Mouse (Mus musculus) urinary bladder, postnatal 36 days (tissue): Measurements from ENCODE around the gene Gnb3.

Experiments
- DNase-seq, 2 experiments: peaks; one replicate each; pipeline ENCODE4 v3.0.0; 2022; ENCODE audit warnings: low spot score in 2 of 2, mixed read lengths in 1 of 2

Gene Gnb3

DNA sequence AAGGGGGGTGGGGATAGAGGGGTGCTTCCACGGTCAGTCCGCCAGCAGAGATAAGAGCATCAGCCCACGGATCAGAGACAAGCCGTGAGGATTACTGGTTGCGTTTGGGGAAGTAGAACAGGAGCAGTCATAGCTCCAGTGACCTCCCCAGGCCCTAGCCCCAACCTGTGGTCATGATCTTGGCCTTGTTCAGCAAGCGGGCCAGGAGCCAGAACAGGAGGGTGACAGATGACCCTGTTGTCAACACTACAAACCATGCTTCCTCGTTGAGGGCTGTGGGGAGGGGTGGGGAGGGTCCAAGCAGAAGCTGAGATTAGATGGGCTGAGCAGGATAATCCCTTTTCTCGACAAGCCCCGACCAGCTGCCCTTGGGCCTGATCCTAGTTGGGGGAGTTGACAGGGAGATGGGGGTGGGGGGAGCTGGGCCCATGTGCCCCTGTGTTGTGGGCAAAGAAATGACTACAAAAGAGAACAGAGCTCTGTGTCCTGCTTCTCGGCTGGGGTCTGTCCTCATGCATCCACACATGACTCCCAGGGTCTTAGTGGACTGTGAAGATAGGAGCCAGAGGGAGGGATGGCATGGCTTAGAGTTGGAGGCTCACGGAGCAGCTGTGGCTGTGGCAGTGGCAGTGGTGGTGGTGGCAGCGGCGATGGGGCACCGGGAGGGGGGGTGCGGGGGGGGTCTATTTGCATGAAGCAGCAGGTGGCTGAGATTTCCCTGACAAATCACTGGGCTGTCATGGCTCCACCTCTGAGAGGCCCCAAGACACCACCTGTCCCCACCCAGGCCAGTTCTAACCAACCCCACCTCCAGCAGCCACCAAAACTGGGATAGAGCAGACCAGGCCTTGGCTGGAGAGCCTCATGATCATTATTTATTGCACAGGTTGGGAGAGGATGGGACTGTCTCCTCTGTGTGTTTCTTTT lies at the start of gene Gnb3:
Gnb3 (minus strand) TSS at position 35 of the 927 bp plus-strand sequence.
- DNase-seq, result no peak

DNA sequence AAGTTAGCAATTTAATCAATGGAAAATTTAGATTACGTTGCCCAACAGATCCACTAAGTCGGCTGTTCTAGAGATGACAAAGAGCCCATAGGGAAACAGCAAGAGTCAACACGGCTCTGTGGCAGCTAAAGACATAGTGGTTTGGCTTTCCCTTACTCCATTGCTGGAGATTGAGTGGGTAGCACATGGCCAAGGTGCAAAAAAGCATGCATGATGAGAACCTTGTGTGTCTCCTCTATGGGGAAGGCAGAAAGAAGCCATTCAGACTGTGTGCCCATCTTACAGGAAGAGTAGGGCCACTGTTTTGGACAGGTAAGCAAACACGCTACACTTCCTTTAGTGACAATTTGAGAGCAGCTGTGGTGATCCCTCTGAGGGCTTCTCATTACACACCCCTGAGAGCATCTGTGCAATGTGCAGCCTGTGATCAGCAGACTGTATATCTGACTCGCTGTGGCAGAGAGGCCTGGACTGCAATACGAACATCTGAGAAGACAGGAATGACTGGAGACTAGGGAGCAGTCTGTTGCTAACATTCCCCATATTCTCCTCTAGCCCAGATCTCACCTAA lies 48.6 kb upstream of the Gnb3 start:
- DNase-seq, result no peak

DNA sequence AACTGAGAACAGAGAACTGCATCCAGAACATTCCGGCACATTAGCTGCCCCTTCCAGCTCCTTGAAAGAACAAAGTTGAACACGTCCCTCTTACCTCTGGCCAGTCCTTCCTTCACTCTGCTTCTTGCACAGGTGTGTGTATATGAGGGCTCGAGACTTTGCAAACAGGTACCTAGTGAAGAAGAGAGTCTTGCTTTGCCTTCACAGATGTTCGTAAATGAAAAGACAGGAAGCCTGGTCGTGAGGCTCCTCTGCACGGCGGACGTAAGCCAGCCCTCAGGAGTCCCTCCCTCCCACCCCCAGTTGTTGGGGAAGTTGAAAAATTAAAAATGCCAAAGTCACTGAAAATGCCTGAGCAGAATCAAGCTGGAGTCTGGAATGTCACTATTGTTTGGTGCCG lies 47.9 kb upstream of the Gnb3 start, which contains the start of gene Cd4:
Cd4 (minus strand) TSS at position 236 of the 400 bp plus-strand sequence.
- DNase-seq, result no peak

DNA sequence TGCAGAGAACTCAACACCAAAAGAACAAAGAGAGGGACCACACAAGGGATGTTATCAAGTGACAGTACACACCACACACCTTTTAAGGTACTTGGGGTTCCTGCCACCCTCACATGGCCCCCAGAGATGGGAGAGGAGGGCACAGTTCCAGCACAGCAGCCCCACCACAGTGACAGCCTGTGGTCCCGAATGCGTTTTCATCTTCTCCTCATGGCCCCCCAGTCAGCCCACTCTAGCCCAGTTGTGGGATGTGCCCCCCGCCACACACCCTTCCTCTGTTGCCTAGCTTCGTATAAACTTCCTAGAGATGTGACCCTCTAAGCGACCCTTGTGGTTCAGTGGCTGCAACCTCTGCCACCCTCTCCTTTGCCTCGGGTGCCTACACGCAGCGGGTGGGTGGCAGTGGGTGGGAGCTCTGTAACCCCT lies 45.9 kb upstream of the Gnb3 start:
- DNase-seq, result no peak

DNA sequence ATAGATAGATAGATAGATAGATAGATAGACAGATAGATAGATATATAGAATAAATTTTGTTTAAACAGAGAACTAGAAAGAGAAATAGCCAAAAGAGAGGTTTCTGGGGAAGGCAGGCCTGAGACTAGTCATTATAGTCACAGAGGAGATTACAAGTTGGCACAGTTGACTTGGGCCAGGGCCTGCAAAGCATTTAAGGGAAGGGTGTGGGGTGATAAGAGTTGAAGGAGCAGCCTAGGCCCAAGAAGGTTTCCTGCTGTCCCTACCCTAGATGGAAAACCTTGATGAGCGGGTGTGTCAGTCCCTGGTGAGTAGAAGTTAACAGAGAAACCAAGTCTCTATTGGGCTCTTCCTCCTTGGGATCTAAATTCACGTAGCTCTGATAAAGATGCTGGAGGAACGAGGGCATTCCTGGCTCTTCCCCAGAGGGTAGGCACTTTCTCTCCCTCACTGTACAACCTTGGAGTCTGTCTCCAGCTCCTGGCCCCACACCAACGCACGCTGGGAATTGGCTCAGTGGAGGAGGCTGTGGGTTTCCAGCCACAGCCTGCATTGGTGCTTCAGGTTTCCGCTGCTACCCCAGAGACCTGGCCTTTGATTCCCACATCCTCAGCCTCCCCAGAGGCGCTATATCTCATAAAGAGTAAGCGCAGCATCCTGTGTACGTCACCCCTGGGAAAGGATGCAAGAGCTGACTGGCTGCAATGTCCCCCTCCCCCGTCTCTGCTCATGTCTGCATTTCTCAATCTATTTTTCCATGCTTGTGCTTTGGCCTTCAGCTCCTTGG lies 44.8 kb upstream of the Gnb3 start:
- no peak for DNase-seq

DNA sequence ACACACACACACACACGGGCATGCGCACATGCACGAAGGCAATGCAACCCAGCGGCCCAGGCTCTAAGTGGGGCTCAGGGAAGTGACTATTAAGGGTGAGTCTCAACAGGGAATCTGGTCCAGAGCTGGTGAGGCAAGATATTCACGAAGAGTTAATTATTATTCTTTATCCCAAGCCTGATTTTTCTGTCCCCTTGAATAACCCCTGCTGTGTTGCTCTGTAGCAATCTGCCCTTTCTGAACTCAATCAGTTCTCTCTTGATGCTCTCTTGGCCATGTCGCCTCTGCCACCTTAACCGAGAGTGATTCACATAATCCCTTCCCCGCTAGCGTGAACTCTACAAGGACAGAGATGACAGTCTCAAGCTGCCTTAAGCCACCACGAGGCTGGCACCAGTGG lies 43.3 kb upstream of the Gnb3 start:
- no peak for DNase-seq

DNA sequence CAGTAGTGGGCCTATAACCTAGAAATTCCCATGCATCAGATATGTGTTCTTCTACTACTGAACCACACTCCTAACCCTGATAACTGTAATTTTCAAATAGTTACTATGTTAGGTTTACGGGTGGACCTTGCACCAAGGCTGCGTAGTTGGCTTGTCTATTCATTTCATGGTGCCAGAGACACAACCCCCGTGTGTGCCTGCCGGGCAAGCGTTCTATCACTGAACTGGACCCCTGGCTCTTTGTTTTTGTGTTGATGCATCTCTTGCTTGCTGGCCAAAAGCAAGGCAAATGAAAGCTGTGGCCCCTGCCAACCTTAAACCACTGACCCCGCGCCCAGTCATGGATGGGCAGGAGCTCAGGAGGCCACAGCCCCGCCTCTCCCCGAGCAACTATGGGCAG lies 41.7 kb upstream of the Gnb3 start:
- no peak for DNase-seq

DNA sequence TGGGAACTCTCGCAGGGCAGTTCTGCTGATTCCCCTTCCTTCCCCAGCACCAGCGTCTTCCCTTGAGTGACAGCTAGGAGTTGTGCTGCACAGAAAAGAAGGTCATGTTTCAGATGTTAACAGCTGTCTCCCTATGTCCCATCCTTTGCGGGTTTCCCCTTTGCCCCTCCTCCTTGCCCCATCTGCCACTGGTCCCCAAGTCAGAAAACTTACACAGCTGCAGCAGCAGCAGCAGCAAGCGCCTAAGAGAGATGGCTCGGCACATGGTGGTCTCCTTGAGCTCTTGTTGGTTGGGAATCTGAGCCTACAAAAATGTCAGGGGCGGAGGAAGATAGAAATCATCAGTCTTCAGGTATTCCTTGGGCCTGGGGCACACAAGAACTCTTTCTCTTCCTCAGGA lies 39.3 kb upstream of the Gnb3 start:
- no peak for DNase-seq

DNA sequence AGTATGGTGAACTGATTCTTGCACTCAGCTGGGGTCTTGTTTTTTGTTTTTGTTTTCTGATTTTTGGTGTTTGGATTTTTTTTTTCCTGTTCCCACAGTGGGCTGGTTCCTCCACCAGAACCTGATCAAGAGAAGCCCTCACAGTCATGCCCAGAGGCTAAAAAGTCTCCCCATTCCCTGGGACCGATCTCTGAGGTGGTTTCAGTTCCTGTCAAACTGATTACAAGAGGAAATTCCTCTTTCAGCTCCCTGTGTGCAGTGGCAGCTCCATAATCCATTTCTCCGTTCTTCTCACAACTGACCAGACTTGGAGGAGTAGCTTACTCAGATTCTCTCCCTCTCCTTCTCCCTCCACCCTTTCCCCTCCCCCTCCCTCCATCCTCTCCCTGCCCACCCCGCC lies 34.3 kb upstream of the Gnb3 start:
- DNase-seq, result no peak

DNA sequence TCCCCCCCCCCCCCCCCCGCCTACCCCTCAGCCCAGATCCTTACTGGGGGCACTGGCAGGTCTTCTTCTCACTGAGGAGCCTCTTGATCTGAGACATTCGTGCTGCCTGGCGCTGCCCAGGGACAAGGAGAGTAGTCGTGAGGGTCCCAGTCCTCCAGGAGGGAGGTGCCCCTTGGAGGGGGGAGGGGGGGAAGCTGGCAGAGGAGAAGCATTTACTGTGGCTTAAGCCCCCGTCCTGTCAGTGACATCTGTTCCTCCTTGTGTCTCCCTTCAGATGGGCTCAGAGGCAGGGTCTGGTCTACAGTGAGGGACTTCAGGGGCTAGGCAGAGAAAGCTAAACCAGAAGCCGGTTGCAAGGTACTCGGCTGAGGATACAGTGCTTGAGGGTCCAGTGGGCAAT lies 26.5 kb upstream of the Gnb3 start:
- no peak for DNase-seq

DNA sequence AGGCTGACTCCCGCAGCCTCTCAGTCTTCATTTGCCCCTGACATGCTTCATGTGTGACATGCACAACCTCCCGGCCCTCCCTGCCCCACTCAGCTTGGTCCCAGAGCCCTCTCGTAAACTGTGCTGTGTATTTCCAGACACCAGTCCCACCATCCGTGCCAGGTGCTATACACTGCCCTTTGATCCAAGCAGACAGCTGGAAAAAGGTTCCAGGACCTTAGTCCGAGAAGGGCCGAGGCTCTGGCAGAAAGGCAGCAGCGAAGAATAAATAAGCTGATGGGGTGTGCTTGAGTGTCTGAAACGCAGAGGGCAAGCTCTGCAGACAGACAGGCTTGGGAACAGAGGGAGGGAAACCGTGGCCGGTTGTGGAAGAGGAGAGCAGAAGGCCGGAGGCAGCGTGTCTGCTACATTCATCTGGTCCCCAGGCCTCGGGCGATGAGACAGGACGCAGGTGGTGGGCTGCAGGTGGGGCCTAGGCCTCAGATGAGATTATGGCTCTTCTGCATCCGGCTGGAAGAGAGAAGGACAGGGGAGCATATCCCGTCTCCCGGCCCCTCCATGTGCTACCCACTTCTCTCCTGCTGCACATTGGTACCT lies 25.8 kb upstream of the Gnb3 start:
- no peak for DNase-seq

DNA sequence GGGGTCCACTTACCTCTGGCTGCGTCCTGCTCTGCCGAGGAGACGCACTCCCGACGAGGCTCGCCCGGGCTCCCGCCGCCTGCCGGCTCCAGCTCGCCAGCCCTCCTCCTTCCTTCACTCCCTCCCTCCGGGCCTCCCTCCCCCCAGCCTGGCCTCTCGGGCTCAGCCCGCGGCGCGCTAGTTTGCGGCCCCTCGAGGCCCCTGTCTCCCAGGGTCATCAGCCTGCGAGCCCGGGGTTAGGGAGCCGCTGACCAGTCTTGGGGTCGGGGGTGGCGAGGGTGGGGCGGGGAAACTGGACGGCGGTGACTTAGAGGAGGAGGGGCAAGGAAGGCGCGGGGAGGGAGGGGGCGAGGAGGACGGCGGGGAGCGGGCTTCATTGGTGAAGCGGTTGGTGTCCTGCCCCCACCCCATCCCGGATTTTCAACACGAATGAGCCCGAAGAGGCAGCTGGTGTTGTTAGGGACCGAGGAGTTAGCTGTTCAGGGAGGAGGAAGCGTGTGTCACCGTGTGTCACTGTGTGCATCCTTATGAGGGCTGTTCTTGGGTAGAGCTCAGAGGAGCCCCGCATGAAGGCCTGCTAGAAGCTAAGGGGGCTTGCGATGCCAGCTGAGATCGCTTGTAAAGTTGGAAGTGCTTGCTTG lies 23.7 kb upstream of the Gnb3 start, which contains the start of gene Gpr162:
Gpr162 (minus strand) TSS at position 326 of the 641 bp plus-strand sequence.
- DNase-seq, result peak; percentile 42 to 51

DNA sequence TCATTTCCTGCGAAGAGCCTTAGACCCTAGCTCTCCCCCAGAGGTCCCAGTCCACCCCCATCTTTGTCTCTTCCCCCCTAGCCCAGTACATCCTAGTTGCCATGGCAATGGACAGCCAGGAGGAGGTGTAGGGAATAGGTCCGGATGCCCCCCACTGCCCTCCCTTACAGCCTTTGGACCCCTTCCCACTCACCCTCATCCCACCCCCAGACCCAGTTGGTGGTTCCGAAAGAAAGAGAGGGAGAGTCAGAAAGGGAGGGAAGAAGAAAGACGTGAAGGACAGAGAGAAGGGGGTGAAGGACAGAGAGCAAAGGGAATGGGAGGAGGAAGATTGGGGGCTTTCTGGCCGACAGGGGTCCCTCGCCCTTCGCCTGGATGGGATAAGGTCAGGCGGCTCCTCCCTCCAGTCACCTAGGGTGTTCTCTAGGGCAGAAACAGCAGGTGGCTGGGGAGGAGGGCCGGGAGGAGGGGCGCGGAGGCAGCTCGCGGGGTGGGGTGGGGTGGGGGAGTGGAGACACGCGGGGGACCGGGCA lies 23.1 kb upstream of the Gnb3 start:
- no peak for DNase-seq

DNA sequence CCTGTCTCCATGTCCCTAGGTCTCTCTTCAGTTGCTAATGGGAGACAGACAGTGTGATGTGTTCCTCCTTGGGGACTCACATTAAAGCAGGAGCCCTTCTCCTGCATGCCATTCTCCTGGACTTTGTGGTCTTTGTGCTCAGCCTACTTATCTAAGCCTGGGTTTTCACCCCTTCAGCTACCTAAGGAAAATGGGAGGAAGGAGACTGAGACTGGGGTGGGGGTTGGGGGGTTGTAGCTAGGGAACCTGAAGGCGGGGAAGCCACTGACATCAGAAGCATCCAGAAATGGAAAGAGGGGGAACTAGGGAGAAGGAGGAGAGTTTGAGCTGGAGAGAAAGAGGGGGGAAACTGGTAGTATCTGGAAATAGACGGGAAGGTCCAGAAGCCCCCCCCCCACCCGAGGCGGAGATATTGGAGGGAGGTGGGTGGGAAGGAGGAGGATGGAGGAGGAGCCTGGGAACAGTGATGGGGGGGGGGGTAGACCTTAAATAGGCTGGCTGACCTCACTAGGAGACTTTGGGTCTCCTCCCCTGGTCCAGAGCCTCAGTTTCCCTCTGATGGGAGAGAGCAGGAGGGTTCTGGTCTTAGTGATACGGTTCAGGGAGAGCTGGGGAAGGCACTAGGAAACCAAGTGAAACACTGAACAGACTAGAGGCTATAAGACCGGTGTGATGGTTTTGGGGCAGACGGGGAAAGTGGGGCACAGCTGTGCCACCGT lies 22.5 kb upstream of the Gnb3 start:
- DNase-seq, result no peak

DNA sequence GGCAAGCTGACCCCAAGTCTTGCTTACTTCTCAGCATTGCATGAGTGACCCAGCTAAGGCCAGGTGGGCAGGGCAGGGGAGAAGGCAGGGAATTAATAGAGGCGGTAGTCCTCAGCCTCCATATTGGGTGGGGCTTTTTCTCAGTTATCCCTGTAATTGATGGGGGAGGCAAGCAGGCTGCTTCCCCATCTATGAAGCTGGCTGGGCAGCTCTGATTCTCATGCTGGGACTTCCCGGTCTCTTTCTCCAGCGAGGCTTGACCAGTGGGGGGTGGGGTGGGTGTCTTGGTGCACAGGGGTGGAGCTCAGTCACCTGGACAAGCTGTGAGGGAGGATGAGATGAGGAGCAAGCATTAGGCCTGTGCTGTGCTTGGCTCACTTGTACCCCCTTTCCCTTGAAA lies 21.7 kb upstream of the Gnb3 start:
- no peak for DNase-seq

DNA sequence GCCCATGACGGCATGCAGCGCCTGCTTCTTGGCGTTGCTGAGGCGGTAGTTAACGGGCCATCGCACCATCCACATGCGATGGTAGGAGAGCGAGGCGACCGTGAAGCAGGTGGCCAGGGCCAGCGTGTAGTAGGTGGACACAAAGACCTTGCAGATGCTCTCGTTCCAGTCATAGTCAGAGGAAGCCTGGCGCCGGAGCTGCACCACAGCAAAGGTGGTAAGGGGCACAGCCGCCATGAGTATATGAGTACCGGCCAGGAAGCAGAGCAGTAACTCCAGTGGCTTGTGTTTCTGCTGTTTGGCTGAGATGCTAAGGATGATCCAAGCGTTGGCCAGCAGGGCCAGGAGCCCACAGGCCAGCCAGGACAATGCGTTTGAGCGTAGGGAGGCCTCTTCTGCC lies 21.2 kb upstream of the Gnb3 start:
- no peak for DNase-seq

DNA sequence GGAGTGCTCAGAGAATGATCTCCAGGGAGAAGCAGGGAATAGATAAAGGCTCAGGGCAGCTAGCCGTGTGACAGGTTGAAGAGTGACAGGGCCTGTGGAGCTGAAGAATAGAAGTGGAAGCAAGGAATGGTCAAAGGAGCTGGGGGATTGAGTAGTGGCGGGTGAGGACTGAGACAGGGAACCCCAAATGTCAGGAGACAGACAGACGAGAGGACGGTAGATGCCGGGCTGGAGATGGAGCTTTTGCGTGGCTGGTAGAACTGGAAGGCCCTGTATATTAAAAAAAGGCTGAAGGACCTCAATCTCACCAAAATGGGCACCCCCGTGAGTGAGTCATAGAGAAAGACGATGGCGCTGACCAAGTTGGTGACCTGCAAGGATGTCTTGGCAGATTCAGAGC lies 20.4 kb upstream of the Gnb3 start:
- no peak for DNase-seq

DNA sequence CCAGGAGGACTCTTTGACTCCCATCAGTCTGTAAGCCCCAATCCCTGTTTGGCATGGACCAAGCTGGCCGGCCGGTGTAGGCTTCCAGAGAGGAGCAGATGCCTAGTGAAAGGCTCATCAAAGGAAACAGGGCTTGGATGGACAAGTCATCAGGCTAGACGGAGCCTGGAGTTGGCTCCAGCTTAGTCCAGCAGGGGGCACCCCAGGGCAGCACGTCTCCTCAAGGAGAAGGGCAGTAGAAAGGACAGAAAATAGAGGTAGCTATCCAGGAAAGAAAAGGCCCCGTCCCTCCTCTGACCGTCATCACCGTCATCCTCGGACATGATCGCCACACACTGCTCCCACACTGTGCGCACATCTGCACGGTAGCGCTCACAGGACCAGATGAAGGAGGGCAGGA lies 19.6 kb upstream of the Gnb3 start:
- DNase-seq, result peak; percentile 83 to 85

DNA sequence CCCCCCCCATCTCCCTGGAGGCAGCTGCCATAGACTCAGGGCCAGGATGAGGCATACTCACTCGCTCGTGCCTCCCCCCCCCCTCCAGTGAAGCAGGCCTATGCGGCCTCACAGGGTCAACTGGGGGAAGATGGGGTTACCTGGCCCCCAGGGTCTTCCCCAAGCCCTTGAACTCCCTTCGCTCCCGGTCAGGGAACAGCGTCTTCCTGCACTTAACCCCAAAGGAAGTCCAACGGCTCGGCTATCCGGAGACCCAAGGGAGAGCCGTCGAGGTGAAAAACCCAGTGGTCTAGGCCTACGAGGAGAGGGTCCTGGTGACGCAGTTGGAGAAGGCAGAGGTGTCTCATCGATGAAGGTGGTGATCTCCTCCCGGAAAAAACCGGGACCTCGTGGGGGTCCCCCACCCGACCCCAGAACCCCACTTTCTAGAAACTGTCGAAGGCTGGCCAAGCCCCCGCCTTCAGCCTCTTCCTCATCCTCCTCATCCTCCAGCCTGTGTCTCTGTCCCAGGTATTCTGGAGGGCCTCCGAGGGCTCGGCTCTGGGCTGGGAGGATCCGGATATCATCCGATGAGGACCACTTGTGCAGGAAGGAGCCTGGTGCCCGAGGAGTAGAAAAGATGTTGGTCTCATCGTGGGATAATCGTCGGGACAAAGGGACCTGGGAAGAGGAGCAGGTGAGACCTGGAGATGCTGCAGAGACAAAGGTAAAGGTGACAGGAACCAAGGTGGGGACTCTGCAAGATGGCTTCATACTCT lies 18.7 kb upstream of the Gnb3 start:
- no peak for DNase-seq
